ENCODE assay signal across 1 mouse cellular context in the genomic region with DNA sequence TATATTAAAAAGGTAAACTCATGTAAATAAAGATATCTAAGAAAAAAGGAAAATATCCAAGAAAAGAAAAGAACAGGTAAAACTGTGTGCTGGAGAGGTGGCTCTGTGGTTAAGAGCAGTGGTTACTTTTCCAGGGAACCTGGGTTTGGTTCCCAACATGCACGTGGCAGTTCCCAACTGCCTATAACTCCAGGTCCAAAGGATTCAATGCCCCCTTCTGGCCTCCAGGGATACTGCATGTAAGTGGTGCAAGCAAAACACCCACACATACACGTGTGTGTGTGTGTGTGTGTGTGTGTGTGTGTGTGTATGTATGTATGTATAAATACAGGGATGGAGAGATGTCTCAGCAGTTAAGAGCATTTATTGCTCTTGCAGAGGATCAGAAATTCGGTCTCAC.
TF ChIP-seq lines count a peak whose summit lies in the region.

No protein-coding gene starts in this region.

TF ChIP-seq in MEL, 35 proteins besides CTCF, POLR2A, EP300 and RAD21 (continued from another document):
- no peak for TF ChIP-seq GATA1 (IDR thresholded peaks at IDR 0.05; ENCODE audit: low read depth, low read length)
- no peak for TF ChIP-seq UBTF (IDR thresholded peaks at IDR 0.05; ENCODE audit: borderline replicate concordance, insufficient read depth, low read depth, low read length)
- no peak for TF ChIP-seq MEF2A (IDR thresholded peaks at IDR 0.05; ENCODE audit: extremely low read depth, insufficient replicate concordance, low read depth, low read length, poor library complexity, severe bottlenecking)
- TF ChIP-seq GABPA (IDR thresholded peaks at IDR 0.05; ENCODE audit: low read depth, low read length) = no peak
- TF ChIP-seq CHD2 (IDR thresholded peaks at IDR 0.05; ENCODE audit: low read length) = no peak
- TF ChIP-seq SIN3A (IDR thresholded peaks at IDR 0.05; ENCODE audit: low read length) = no peak
- TF ChIP-seq MYC (IDR thresholded peaks at IDR 0.05; ENCODE audit: low read depth, low read length) = peak; percentile 88
- TF ChIP-seq HCFC1 (IDR thresholded peaks at IDR 0.05; ENCODE audit: low read depth, low read length) = no peak
- no peak for TF ChIP-seq JUND (IDR thresholded peaks at IDR 0.05; ENCODE audit: low read depth, low read length)
- no peak for TF ChIP-seq USF1 (IDR thresholded peaks at IDR 0.05; ENCODE audit: low read depth, low read length)
- TF ChIP-seq ZNF384 (IDR thresholded peaks at IDR 0.05; ENCODE audit: low read depth, low read length) = no peak
- TF ChIP-seq CHD1 (IDR thresholded peaks at IDR 0.05; ENCODE audit: low read depth, low read length) = no peak
- no peak for TF ChIP-seq ETS1 (IDR thresholded peaks at IDR 0.05; ENCODE audit: low read depth, low read length)
- TF ChIP-seq MAFK (IDR thresholded peaks at IDR 0.05; ENCODE audit: borderline replicate concordance, low read depth, low read length) = no peak
- no peak for TF ChIP-seq TCF12 (IDR thresholded peaks at IDR 0.05; ENCODE audit: low read depth, low read length)
- TF ChIP-seq ZMIZ1 (IDR thresholded peaks at IDR 0.05; ENCODE audit: low read depth, low read length) = no peak
- no peak for TF ChIP-seq ZKSCAN1 (IDR thresholded peaks at IDR 0.05; ENCODE audit: low read depth, low read length)
- TF ChIP-seq MYB (IDR thresholded peaks at IDR 0.05; ENCODE audit: low read depth, low read length) = no peak
- TF ChIP-seq POLR2AphosphoS5 (IDR thresholded peaks at IDR 0.05; ENCODE audit: borderline replicate concordance, low read depth, low read length) = no peak
- no peak for TF ChIP-seq NRF1 (IDR thresholded peaks at IDR 0.05; ENCODE audit: insufficient read depth, low read depth, low read length, poor library complexity, severe bottlenecking)
- peak; percentile 73 for TF ChIP-seq SMC3 (IDR thresholded peaks at IDR 0.05; ENCODE audit: low read depth, low read length)
- TF ChIP-seq BHLHE40 (IDR thresholded peaks at IDR 0.05; ENCODE audit: borderline replicate concordance, low read depth, low read length) = peak; percentile 37; the same call in 1 of the 2 replicates
- no peak for TF ChIP-seq TBP (IDR thresholded peaks at IDR 0.05; ENCODE audit: low read depth, low read length)
- no peak for TF ChIP-seq ELF1 (IDR thresholded peaks at IDR 0.05; ENCODE audit: low read depth, low read length)
- no peak for TF ChIP-seq POLR2AphosphoS2 (IDR thresholded peaks at IDR 0.05; ENCODE audit: low read length)
- TF ChIP-seq RCOR1 (IDR thresholded peaks at IDR 0.05; ENCODE audit: low read depth, low read length) = no peak
TF ChIP-seq in MEL: peak in this region for 5.
